Mouse (Mus musculus): ENCODE measurements at regions not wholly inside any gene's neighbourhood (a gene's known extent, or its start where the extent isn't known, plus 50 kb on each side); places are given as distances from the start of the nearest gene placed in this dataset.

DNA sequence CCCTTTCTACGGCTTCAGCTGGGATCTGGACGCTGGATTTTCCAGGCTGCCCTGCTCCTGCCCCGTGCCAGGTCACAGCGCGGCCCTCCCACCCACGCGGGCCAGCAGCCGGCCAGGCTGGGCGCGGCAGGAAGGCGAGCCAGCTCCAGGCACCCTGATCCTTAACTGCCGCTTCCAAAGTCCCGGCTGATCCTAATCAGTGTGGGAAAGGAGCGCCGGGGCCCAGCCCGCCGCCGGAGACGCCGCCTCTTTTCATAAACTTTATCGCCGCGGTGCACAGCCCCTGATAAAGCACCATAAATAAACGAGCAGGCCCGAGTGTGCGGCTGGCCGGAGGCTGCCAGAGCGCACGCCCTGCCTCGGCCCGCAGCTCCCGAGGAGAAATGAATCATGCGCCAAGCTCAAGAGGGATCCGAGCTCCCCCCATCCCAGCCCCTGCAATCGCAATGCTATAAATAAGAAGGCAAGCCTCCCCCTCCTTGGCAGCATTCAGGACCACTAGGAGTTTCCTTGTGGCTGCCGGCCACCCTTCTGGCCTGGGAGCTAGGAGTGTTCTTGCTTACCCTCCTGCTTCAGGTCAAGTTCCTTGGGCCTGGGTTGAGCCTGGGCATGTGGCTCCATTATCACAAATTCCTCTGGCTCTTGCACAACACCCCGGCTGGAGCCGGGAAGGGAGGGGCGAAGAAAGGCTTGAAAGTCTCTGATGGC lies 118.1 kb upstream of the Hes1 start:
- in situ Hi-C loops (cut with MboI; ENCODE audit: low sequenced_read_pairs) = no loop called here

DNA sequence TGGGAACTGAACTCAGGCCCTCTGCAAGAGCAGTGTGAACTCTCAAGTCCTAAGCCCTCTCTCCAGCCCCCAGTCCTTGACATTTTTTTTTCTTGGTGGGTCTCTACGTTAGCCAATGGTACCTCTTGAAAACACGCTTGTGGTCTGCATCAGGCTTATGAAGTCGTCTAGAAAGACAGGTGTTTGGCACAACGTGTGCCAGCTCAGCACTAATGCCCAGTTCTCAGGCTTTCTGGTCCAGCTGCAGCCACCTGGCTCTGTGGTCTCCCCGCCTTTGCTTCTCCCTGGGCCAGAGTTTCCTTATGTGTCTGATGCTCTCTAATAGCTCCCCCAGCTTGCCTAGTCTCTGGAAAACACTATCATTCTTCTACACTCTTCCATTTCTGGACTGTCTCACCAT lies 117.2 kb upstream of the Hes1 start:
- in situ Hi-C loops (cut with MboI; ENCODE audit: low sequenced_read_pairs) = no loop called here

GRCm38 (mm10) chr16:29947670-29948069 lies 116.5 kb upstream of the Hes1 start:
- in situ Hi-C loops (cut with MboI; ENCODE audit: low sequenced_read_pairs) = no loop called here

- in situ Hi-C loops (cut with MboI; ENCODE audit: low sequenced_read_pairs) = no loop called here
Observed at GRCm38 (mm10) chr16:29950136-29950535, 114.0 kb upstream of the Hes1 start.

DNA sequence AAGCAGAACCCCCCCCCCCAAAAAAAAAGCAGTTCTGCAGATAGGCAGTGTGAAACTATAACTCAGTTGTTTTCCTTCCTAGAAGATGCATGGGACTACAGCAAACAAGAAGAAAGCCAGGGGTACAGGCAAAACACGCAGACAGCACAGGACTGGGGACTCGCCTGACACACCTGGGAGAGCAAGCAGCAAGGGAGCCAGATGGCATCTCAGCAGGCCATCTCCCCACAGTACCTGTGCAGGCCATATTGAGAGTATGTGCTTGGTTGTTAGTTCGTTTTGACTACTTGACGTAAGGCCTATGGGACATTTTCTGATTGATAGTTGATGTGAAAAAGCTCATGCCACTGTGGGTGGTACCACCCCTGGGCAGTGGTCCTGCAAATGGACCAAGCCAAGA lies 113.4 kb upstream of the Hes1 start:
- in situ Hi-C loops (cut with MboI; ENCODE audit: low sequenced_read_pairs) = no loop called here

DNA sequence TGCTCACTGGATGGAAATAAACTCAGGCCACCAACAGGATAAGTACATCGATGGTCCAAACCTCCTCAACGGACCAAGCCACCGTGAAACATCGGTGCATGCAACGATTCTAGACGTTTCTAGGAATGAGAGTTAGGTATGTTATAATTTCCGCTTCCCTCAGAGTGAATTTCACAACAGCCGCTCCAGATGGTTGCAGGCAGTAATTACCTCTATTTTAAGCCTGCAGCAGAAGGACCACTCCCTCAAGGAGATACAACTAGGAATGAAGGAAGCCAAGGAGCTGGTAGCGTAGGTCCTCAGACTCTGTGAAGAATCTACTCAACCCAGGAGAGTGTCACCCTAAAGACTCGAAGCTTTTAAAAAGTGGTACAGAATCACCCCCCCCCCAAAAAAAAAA lies 109.5 kb upstream of the Hes1 start:
- in situ Hi-C loops (cut with MboI; ENCODE audit: low sequenced_read_pairs) = no loop called here

GRCm38 (mm10) chr16:29956904-29957303 lies 107.3 kb upstream of the Hes1 start:
- in situ Hi-C loops (cut with MboI; ENCODE audit: low sequenced_read_pairs) = no loop called here

GRCm38 (mm10) chr16:29959939-29960637 lies 104.1 kb upstream of the Hes1 start:
- in situ Hi-C loops (cut with MboI; ENCODE audit: low sequenced_read_pairs) = no loop called here

- in situ Hi-C loops (cut with MboI; ENCODE audit: low sequenced_read_pairs) = no loop called here
Observed at GRCm38 (mm10) chr16:29963284-29963683, 100.9 kb upstream of the Hes1 start.

DNA sequence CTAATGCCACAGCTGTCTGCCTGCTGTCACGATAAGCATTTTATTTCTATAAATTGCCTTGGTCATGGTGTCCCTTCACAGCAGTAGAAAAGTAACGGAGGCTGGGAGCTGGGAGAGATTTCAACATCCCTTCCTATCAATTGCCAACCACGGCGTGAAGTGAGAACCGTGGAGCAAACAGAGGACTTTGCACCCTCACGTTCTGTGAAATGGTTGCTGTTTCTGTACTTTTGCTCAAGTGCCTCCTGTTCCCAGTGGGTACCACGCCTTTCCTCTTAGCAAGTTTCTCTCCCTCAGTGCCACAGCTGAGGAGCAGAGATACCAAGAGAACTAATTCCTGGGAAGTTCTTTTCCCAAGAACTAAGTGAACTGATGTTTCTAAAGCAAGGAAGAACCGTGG lies 99.6 kb upstream of the Hes1 start:
- in situ Hi-C loops (cut with MboI; ENCODE audit: low sequenced_read_pairs) = no loop called here

DNA sequence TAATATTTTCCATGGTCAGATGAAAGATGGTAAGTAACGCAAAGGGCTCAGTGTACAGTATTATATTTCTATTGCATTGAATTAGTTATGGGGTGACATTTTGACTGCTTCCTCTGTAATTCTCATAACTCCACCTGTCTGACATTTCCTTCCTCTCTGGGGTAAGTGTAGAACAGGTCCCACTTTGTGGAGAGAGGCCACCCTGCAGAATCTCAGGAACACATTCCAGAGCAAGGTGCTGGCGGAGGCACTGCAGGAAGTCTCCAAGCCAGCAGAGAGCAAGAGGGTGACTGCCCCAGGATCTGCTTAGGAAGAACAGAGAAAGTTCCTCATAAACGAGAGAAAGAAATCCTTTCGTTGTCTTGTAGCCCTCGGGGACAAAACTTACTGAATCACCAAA lies 95.4 kb upstream of the Hes1 start:
- in situ Hi-C loops (cut with MboI; ENCODE audit: low sequenced_read_pairs) = no loop called here

DNA sequence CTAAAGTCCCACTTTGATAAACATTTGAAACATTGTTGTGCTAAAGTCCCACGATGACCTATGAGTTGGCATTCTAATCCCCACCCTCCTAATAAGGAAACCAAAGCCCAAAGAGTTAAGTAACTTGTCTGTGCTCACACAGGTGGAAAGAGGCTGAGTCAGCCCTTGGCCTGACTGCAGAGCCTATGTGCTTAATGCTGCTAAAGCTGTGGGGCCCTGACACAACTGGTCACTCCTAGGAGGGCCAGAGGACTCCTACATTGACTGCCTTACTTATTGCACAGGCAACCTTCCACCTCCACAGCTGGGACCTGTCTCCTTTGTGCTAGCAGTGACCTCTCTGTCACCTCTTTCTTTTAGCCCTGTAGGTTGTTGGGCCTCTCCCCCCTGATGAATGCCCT lies 91.4 kb upstream of the Hes1 start:
- in situ Hi-C loops (cut with MboI; ENCODE audit: low sequenced_read_pairs) = no loop called here

DNA sequence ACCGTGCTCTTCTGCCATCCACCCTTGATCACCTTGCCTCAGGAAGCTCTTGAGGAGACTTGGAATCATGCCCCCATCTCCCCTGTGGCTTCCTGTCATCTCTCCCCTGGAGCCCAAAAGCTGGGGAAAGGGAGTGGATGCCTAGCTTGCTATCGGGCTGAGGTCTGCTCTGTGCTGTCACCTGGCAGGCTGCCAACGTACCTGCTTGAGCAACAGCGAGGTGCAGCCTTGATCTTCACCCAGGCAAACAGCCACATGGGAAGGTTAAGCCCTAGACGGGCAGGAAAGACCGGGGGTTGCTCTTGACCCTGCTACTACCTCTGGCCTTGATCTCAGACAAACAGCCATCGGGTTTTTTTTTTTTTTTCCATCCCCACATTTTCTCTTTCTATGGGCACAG lies 90.9 kb upstream of the Hes1 start:
- in situ Hi-C loops (cut with MboI; ENCODE audit: low sequenced_read_pairs) = no loop called here

DNA sequence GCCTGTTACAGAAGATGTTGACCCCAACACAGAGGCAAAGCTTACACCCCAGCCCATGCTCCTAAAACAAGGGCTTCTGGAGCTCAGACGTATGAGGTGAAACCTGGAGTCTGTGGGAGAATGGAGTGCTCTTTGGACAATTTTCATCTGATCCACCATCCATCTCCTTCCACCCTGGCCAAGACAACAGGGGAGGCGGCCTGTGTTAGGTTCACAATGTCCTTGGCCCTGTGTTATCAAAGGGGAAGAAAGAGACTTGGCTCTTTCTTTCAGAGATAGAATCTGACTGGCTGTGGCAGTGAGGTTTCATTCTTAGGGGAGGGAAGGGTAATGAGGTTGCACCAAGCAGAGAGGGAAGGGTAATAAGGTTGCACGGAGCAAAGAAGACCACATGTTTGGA lies 88.4 kb upstream of the Hes1 start:
- in situ Hi-C loops (cut with MboI; ENCODE audit: low sequenced_read_pairs) = no loop called here

DNA sequence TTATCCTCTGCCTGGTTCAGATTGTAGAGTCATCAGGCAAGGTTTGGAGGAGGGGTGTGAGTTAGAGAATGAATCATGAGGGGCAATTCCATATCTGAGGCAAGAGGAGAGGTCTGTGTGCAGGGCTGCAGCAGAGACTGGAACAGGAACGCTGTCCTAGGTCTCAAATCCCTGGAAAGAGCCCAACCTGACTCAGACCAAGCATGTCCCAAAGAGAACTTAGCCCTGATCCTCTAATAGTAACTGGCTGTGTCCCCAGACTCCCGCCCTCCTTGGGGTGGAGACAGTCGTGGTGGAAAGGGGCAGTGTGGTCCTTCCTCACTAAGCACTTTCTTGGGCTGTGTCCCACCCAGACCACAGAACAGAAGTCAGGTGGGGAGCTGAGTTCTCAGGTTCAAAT lies 87.2 kb upstream of the Hes1 start:
- in situ Hi-C loops (cut with MboI; ENCODE audit: low sequenced_read_pairs) = no loop called here

DNA sequence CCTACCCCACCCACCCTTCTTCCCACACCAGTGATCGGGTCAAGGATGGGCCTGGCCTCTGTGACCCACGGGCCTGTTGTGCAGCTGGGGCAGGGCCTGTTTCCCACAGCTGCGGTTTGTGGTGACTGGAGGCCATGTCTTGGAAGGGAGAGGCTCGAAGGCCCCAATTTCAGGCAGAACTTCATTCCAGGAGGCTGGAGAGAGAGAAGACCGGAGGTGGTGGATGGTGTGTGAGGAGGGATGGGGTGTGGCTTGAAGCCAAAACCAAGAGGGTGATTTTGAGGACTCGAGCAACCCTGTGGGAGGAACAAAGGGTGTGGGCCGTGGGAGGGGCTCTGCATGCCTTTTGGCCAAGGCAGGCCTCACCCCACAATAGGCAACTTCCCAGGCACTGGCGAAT lies 86.5 kb upstream of the Hes1 start:
- in situ Hi-C loops (cut with MboI; ENCODE audit: low sequenced_read_pairs) = no loop called here

GRCm38 (mm10) chr16:29979066-29979465 lies 85.1 kb upstream of the Hes1 start:
- in situ Hi-C loops (cut with MboI; ENCODE audit: low sequenced_read_pairs) = no loop called here

GRCm38 (mm10) chr16:29981543-29981942 lies 82.6 kb upstream of the Hes1 start:
- in situ Hi-C loops (cut with MboI; ENCODE audit: low sequenced_read_pairs) = no loop called here

DNA sequence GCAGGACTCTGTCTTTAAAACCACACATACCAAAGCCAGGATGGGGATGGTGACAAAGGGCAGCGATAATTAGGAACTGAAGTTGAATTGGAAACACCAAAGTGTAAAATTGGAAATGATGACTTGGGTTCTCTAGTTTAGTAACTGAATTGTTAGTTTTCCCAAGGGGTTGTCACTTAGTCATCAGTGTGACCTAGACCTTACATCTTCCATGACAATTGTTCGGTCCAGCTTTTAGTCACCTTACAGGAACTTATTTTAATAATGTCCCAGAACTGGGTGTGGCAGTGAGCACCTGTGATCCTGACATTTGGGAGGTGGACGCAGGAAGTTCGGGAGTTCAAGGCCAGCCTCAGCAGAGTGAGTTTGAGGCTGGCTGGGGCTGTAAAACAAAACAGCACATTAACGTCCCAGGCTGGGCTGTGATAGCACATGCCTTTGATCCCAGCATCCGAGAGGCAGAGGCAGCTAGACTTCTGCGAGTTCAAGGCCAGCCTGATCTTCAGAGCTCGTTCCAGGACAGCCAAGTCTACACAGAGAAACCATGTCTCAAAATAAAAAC lies 81.9 kb upstream of the Hes1 start:
- in situ Hi-C loops (cut with MboI; ENCODE audit: low sequenced_read_pairs) = no loop called here

- in situ Hi-C loops (cut with MboI; ENCODE audit: low sequenced_read_pairs) = no loop called here
Observed at GRCm38 (mm10) chr16:29983161-29983560, 81.0 kb upstream of the Hes1 start.

DNA sequence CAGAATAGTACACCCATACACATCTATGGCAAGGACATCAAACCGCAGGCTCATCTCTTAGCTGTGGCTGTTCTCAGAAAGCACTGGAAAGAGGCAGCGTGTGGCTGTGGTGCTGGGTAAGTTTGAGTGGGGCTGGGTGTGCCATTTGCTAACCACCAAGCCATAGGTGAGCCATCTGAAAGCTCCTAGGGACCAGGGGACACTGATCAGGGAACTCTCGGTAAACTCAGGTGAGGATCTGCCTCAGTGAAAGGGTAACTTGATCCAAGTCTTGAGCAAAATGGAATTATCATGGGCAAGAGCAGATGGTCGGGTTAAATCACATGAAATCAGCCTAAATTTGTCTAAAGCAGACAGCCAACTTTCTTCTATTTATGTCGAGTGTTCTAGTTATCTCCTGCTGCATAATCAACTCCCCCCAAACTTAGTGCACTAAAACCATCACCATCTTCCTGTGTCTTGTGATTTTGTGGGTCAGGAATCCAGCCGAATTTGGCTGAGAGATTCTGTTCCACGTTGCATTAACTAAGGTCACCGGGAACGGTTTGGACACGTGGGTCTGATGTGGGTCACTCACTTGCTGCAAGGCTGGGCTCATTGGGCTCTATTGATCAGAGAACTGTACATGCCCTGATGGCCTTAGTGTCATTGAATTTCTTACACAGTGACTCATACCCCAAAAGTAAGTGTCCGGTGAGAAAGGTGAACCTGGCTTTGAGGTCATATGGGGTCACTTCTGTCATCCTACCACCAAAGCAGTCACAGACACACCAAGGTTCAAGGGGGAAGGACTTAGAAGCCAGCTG lies 78.9 kb upstream of the Hes1 start:
- in situ Hi-C loops (cut with MboI; ENCODE audit: low sequenced_read_pairs) = no loop called here

- in situ Hi-C loops (cut with MboI; ENCODE audit: low sequenced_read_pairs) = no loop called here
Observed at GRCm38 (mm10) chr16:29987595-29987994, 76.6 kb upstream of the Hes1 start.

All from CH12F3 (cell line).